Mouse (Mus musculus) brain, adult 2 months (tissue): ENCODE measurements around the gene Thoc5.

ENCODE experiments used
- DNase-seq: peaks from one replicate; pipeline ENCODE4 v3.0.0; 2011; ENCODE audit warnings: low read depth, low spot score

Thoc5 gene

DNA sequence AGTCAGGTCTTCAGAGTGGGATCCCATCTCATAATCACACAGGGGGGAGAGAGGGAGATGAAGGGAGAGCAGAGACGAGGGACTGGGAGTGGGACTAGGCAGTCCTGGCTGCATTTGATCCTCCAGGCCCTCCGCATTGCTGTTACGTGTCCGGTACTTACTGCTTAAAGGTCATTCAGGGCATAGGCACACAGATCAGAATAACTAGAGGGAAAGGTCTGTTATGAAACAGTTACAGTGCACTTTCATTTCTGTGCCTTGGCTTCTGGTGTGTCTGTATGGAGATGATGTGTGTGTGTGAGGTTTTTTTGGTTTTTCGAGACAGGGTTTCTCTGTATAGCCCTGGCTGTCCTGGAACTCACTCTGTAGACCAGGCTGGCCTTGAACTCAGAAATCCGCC is 11.1 kb downstream of the Thoc5 start:
- no peak for DNase-seq

DNA sequence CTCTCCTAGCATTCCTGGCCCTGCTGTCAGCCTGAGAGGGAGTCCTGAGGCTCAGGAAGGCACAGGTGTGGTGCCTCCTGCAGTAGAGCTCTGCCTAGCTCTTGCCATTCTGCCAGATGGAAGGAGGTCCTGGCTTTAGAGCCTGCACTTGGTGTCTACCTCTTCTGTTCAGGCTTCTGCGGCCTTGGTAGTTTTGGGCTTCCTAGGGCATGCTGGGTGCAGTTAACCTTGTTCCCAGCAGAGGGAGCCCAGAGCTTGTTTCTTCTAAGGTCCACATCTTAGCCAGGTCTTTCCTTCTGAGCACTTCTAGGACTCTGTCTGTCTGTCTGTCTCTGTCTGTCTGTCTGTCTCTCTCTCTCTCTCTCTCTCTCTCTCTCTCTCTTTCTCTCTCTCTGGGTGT is 20.9 kb downstream of the Thoc5 start:
- DNase-seq, result peak; percentile 84

DNA sequence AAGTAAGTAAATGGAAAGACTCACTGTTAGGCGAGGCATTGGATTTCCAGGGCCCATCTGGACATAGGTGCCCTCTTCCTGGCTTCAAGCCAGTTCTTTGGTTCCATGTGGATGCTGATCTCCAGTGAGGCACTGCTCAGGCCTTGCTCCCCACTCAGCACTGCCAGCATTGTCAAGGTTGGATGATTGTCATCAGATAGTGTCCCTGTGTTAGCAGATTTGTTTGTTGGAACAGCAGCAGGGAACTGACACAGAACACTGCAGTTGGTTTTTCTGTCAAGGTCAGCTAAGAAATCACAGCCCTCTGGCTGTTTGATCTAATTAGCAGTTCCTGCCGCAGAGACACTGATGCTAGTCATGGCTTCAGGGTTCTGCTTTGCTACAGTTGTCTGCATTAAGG is 26.2 kb downstream of the Thoc5 start:
- peak; percentile 49 for DNase-seq

DNA sequence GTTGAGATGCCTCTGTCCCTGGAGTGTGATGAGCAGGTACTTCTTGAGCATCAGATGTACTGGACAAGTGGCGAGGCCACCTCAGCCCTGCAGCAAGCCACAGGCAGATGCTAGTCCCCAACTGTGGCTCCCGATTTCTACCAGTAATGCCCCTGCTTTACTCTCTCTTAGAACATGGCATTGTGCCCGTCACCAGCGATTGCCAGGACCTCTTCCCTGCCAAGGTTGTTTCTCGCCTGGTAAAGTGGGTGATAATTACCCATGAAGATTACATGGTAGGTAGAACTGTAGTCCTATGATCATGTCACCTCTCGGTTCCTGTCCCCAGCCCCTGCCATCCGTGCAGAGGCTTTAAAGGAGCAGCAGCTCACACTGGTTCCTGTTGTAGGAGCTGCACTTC is 26.6 kb downstream of the Thoc5 start:
- DNase-seq, result peak; percentile 11

DNA sequence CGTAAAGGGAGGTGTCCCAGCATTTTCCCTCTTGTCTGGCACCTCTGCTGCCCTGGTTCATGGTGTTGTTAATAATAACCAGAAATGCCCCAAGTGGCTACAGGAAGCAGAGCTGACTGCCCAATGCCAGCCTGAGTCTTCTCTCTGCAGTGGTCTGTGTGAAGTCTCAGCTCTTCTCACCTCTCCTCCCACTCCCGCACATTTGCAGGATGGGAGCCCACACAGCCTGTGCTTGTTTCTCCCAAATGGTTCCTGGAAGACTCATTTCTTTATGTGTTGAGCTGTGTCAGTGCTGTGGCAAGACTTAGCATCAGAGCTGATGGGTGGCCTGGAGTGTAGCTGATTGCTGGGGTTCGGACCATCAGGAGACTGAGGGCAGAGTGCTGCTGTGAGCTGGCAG is 32.1 kb downstream of the Thoc5 start:
- peak; percentile 71 for DNase-seq

DNA sequence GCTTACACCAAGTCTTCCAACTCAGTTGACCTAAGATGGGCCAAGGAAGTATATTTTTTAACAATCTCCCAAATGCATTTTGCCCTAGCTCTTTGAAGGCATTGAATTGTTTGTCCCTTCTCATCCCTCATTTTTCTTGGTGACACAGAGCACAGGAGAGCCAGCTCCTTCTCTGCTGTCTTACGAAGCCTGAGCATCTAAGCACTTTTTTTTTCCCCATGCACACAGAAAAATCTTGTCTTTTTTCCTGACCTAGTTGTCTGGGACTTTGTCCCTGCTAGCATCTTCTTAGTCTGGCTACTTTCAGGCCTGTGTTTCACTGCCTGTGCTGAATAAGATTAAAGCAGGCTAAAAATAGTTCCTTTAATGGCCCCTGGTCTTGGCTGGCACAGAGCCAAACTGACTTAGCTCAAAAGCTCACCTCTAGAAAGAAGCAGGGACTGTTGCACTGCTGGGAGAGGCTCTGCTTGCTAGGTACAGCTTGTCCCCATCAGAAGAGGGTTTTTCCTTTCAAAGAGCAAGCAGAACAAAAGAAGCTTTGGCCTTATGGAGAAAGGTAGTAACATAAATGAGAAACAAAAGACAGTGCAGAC is 36.0 kb downstream of the Thoc5 start:
- peak; percentile 73 for DNase-seq

DNA sequence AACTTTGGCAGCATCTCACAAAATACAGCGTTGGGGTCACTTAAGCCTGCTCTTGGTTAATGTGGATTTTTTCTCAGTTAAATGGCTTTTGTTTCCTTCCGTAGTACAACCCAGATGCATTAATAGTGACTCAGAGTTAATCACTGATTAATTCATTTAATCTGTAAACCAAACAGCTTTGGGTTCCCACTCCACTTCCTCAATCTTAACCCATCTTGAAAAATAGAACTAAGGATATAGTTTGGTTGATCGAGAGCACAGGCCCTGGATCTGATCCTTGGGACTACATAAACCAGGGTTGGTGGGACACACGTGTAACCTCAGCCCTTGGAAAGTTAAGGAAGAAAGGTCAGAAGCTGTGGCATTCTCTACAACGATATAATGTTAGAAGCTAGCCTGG is 41.1 kb downstream of the Thoc5 start:
- no peak for DNase-seq

DNA sequence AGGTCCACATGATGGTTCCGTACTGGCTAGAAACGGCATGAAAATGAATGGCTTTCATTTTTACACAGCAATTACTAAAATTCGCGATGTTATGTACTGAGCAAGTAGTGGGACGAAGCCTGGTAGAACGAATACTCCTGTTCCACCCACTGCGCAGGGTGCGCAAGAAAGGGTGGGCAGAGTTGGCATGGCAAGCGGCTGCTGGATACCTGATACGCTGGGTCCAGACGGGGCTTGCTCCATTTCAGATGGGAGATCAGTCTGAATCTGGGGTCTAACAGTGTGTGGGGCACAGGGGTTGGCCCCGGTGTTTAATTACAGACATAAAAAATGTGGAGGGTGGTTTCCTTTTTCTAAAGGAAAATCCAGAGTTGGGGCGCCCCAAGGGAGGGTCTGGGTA is 51.4 kb downstream of the Thoc5 start:
- DNase-seq, result peak; percentile 38

DNA sequence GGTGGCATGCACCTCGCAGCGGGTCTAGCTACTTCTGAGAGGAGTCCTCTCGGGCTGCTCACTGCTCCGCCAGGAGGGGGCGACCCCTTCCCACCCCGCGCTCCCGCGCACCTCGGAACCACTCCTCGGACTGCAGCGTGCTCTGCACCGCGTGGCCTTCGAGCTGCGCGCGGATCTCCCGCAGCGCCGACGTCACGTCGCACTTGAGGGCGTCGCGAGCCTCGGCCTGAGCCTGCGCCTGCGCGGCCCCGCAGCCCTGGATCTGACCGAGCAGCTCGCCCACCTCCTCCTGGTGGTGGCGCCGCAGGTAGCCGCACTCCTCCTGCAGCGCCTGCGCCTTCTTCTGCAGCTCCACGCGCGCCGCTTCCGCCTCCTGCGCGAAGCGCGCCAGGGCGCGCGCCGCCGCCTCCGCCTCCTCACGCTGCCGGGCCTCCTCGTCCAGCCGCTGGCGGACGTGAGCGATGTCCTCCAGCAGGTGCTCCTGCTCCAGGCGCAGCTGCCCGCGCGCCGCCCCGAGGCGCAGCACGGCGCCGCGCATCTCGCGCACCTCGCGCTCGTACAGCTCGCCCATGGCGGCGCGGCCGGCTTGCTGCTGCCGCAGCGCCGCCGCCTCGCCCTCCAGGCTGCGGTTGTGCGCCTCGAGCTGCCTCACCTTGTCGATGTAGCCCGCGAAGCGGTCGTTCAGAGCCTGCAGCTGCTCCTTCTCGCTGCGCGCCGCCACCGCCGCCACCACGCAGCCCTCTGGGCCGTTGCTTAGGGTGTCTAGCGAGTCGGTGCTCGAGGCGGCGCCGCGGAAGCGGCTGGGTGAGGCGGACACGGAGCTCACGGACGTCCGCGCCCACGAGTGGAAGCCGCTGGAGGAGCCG is 52.1 kb downstream of the Thoc5 start:
- peak; percentile 96 for DNase-seq

DNA sequence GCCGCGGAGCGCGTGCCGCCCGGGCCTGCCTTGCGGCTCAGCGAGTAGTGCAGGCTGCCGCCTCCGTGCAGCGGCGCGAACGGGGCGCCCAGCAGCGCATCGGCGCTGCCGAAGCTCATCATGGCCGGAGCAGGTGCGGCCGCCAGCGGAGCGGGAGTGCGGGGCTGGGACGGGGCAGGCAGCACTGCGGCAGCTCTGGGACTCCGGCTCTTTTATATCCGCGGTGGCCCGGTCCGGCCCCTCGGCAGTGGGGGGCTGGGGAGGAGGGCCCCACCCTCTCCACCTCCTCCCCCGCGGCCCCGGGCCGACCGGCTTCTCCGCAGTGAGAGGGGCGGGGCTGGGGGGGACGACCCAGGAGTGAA is 52.7 kb downstream of the Thoc5 start, which contains the start of gene Nefh:
TSS of gene Nefh (minus strand) at position 252 of the 362 bp plus-strand sequence.
- peak; percentile 57 for DNase-seq

DNA sequence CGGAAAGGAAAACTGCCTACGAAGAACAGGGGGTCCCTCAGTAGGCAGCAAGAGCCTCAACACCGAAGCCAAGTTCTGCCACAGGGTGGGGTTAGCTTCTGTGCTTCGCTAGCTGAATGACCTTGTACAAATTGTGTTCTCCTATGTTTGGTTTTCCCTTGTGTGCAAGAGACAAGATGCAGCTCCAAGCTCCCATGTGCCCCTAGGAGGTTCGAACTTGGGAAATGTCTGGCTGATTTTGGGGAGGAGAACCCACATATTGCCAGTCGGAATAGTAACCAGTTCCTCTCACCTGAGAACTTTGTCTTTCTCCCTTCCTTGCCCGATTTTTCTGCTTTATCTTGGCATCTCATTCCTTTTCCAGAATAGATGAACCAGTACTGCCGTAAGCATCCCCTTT is 53.7 kb downstream of the Thoc5 start:
- peak; percentile 29 for DNase-seq

DNA sequence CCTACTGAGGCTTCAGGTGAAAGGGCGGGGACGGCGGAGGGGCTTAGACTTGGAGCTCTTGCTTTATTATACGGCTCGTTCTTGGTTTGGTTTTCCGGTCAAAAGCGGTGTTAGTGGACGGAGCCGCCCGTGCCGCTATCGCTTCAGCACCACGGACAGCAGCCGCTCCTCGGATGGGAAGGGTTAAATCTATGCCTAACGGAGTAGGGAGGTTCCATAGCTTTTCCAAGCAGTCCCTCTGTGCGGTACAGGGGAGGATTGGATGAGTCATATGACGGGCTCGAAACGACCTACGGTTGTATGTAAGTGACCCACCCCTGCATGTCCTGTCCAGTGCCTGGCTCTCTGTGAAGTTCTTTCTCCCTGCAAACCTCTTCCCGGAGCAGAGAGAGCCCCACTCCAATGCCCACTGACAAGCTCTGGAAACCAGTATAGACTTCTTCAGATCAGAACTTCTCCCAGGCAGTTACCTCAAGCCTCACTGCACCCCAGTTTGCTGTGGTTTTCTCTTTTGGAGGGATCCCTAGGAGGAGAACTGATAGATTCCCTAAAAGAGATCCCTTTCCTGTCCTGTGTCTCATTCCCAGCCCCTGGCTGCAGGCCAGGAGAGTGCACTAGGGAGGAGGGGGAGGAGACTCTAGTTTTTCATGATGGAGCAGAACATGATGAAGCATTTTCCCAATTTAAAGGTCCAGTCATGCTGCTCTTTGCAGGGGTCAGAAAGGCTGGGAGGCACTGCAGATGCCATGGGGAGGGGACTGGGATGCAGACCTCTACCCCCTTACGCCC is 54.3 kb downstream of the Thoc5 start:
- DNase-seq, result peak; percentile 69

DNA sequence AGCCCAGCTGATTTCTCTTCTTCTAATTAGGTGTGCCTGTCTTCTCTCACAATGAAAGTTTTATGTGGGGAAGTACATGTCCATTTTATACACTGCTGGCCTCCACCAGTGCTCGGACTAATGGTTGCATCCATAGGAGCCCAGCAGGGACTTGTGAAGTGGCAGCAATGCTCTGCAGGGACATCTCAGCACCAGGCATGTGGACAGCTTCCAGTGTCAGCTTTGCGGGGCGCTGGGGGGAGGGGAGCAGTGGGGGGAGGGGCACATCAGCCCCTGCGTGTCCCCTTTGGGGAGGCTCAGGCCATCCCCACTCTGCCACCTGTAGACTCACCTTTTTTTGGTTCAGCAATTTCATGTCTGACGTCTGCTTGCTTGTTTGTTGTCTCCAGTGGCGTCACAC is 58.3 kb downstream of the Thoc5 start:
- DNase-seq, result no peak

DNA sequence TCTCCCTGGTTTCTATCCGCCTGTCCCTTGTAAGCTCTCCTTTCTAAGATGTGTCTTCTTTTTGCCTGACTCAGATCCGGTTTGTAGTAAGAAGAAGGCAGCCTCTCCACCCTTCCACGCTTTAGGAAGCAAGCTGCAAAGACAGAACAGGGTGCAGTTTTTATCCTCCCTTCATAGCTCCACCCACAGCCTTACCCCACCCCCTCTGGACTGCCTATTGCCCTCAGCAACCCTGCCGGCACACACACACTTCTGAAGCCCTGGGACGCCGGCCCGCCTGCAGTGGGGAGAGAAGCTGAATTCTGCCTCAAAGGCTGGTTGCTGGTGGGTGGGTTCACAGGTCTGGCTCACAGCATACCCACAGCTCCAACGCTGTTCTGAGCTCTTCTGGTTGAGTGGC is 58.8 kb downstream of the Thoc5 start:
- DNase-seq, result peak; percentile 80

DNA sequence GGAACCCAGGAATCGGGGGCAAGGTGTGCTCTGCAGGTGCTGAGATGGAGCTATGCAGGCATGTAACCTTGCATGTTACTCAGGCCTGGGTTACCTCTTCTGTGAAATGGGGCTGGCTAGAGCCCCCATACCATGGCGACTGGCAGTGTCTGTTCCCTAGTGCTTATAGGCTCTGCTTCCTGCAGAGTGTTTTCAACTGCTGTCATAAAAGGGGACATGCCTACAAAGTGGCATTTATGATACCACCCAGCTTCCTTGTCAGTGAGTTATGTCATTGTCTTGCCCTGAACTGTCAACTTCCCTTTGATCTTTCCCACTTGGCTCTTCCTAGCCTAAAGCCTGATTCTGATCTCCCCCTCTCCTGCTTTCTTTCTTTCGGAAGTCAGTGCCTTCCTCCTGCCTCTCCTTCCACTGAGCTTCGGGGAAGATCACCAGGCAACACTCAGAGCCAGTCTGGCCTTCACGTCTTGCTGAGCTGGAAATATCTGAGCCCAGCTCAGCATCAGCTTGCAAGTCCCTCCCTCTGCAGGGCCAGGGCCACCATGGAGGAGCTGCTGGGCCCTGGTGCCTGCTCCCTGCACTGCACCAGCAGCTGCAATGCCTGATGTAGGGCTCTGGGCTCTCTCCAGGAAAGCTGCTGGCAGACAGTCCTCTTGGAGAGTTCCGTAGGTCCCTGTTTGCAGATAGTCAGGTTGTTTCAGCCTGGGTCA is 68.1 kb downstream of the Thoc5 start:
- DNase-seq, result peak; percentile 43

DNA sequence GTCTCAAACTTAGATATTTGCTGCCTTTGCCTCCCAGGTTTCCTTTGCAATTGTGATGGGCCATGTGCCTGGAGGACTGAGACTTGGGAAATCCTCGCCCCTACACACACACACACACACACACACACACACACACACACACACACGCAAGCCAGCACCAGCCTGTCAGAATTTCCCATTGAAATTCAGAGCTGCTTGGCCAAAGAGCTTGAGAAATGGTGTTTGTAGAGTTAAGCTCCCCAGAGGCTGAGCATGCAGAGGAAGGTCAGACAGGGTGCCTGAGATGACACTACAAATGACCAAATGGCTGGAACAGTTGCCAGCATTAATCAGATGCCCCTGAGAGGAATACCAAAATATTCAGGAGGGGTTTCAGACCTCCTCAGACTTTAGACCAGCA is 71.2 kb downstream of the Thoc5 start:
- DNase-seq, result no peak

DNA sequence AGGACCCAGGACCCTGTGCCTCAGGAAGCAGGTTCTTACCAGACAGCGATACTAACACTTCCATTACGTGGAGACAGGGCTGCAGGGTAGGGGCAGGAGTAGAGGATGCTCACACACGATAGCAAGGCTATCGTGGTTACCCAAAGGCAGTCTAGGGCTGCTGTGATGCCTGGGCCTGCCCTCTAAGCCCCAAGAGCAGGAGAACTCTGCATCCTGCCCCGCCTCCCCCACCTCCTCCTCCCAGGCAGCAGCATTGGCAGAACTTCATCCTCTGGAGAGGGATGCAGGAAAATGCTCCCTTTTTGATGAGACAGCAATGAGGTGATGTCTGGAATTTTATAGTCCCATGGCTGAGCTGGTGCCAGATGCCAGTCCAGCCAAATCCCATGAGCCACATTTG is 71.8 kb downstream of the Thoc5 start:
- peak; percentile 48 for DNase-seq

DNA sequence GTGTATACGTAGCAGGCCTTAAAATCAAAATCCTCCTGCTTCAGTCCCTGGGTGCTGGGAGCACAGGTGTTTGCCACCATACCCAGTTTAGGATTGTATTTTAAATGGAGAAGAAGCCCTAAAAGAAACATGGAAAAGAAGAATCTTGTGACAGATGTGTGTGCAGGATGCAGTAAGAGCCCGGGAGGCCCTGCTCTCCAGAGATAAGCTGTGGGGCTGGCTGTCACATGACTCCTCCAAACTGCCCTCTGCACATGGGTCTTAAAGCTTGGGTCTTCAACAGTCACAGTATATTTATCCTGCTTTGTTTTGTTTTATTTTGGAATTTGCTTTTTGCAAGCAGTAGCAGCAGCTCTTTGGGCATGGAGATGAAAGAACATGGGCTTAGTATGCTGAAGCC is 72.4 kb downstream of the Thoc5 start:
- DNase-seq, result no peak

DNA sequence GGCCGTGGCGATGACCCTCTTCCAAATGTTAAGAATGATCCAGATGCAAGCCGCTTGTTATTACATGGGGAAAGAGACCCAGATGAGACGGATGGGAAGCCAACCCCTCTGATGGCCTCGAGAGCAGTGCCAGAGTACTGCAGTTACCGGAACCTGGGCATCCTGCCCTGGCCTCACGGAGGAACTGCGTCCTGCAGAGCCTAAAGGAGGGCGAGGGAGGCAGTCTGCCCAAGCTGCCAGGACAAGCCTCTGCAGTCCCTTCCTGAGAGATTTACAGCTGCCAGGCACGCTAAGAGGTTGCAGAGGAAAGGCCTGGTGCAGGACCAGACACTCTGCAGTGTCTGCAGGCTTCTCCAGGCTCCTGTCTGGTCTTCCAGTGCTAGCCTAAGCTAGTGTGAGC is 73.3 kb downstream of the Thoc5 start:
- peak; percentile 80 for DNase-seq

DNA sequence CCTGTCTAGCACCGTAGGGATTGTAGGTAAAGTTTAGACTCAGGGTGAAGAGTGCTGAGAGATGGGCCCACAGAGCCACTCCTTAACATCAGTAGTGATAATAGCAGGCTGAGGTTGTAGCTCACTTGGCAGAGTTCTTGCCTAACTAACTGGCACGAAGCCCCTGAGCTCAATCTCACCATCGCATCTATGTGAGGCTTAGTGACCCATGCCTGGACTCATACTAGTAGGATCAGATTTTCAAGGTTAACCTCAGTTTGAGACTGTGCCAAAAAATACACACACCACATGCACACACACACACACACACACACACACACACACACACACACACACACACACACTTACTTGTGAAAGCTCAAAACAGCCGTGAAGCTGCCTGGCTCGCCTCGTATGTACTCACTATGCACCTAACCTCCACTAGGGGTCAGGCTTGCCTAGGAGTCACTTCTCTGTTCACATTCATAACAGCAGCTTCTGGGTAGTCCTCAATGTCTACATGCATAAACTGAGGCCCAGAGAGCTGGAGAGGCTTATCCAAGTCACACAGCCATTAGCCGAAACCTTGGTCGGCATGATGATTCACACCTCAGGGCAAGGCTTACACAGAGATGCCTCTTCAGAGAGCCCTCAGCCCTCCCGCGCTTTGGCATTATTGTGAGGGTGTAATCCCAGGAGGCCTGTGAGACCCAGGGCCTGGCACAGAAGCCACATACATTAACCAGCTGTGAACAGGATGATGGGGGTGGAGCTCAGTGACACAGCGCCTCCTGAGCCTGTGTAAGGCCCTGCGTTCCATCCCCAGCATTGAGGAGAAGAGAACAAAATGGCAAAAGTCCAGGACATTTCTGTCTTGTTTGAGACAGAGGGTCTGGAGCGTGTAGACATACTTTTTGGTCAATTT is 78.1 kb downstream of the Thoc5 start:
- DNase-seq, result peak; percentile 88

DNA sequence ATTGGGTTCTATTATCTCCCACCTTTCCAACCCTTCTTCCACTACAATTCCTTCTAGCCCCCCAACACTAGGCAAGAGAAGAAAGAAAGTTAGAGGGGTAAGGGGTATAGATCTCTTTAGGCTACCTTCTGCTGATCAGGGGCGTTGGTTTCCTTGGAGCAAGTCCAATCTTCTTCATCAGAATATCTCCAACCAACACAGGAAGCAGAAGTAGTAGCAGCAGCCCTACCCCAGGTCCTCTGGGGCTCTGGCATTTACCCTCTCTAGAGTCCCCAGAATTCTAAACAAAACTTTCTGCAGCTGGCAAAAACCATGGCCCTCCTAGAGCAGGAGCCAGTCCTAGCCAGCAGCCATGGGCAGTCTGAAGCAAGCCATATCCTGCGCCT is 78.7 kb downstream of the Thoc5 start:
- no peak for DNase-seq
